Mouse (Mus musculus) kidney, adult 11 months (tissue): ENCODE data around the gene Tomm40.

Experiments used
- DNase-seq: peaks from one replicate; pipeline ENCODE4 v3.0.0; 2022

Tomm40 gene

GRCm38 (mm10) chr7:19685374-19685773 lies 29.9 kb downstream of the Tomm40 start:
- peak; percentile 31 for DNase-seq

GRCm38 (mm10) chr7:19683771-19684201 lies 31.5 kb downstream of the Tomm40 start:
- DNase-seq: no peak

GRCm38 (mm10) chr7:19682979-19683378 lies 32.3 kb downstream of the Tomm40 start:
- no peak for DNase-seq

- no peak for DNase-seq
These were observed 34.0 kb downstream of the Tomm40 start, which contains the start of the genes Gm44805 and Apoc4 for GRCm38 (mm10) chr7:19681202-19681694. Gene Gm44805, minus strand, starts transcription at chr7:19681423. Gene Apoc4, minus strand, starts transcription at chr7:19681479.

- no peak for DNase-seq
These were observed 34.5 kb downstream of the Tomm40 start for GRCm38 (mm10) chr7:19680702-19681101.

GRCm38 (mm10) chr7:19678901-19679300 lies 36.3 kb downstream of the Tomm40 start:
- DNase-seq: no peak

- DNase-seq: no peak
These were observed 37.4 kb downstream of the Tomm40 start, which contains the start of gene Apoc2 for GRCm38 (mm10) chr7:19677872-19678271. Gene Apoc2, minus strand, starts transcription at chr7:19677941.

- DNase-seq: no peak
These were observed 38.6 kb downstream of the Tomm40 start for GRCm38 (mm10) chr7:19676662-19677061.

- no peak for DNase-seq
These were observed 39.4 kb downstream of the Tomm40 start for GRCm38 (mm10) chr7:19675824-19676223.

GRCm38 (mm10) chr7:19673083-19673699 lies 42.0 kb downstream of the Tomm40 start:
- no peak for DNase-seq

- no peak for DNase-seq
These were observed 43.7 kb downstream of the Tomm40 start for GRCm38 (mm10) chr7:19671511-19671910.

- peak; percentile 92 for DNase-seq
These were observed 46.1 kb downstream of the Tomm40 start for GRCm38 (mm10) chr7:19668947-19669721.

GRCm38 (mm10) chr7:19667434-19667833 lies 47.8 kb downstream of the Tomm40 start:
- DNase-seq: no peak

- DNase-seq: no peak
These were observed 48.5 kb downstream of the Tomm40 start for GRCm38 (mm10) chr7:19666750-19667149.

GRCm38 (mm10) chr7:19664955-19665841 lies 50.0 kb downstream of the Tomm40 start, which contains the start of gene Clptm1:
Gene Clptm1, minus strand, starts transcription at chr7:19665033.
- DNase-seq: peak; percentile 96

- no peak for DNase-seq
These were observed 50.7 kb downstream of the Tomm40 start for GRCm38 (mm10) chr7:19664455-19664954.

- DNase-seq: peak; percentile 20
These were observed 51.3 kb downstream of the Tomm40 start for GRCm38 (mm10) chr7:19663940-19664339.

- no peak for DNase-seq
These were observed 62.6 kb downstream of the Tomm40 start for GRCm38 (mm10) chr7:19652614-19653013.
